Mouse (Mus musculus): Measurements from ENCODE around the gene Gm8247.
"Not testable (repeated sequence)": the region's sequence is repeated elsewhere in the genome, so short reads cannot be mapped to it uniquely, and the experiment has no call there.

Gm8247 gene

DNA sequence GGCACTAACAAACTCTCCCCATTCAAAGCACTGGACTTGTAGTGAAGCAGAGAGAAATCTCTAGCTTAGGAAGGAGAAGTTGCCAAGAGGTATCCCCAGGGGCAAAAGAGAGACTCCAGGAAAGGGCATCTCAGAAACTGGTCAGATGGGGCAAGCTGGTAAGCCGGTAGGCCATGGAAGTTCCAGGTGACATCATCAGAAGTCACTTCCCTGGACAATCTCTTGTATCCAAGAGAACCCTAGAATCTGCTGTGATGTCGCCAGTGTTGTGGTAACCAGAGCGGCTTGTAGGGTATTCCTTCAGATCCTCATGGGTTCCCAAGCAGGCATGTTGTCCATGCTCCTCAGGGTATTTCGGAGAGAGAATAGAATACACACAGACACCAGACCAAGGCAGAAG lies at the start of gene Gm8247:
Gene Gm8247, plus strand, starts transcription at position 301 of the 400 bp plus-strand sequence.
- in situ Hi-C loops (cut with MboI, MseI), result not testable (repeated sequence)

DNA sequence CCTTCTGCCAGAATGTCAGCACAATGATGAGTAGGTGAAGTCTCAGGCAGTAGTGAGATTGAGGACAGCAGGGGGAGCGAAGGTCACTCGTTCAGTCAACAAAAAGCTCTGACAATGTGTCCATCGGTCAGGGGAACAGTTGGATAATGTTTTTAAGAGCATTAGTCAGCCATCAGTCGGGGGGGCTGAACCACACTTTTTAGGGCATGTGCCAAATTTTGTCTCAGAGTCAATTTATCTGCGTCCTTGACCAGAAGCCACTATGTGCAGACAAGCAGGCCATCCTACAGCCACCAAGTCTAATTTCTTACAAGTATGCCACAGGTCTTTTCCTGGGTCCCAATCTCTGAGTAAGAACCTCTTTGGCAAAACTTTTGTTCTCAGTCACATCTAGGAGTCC lies 35.0 kb upstream of the Gm8247 start:
- in situ Hi-C loops (cut with MboI, MseI), result not testable (repeated sequence)

DNA sequence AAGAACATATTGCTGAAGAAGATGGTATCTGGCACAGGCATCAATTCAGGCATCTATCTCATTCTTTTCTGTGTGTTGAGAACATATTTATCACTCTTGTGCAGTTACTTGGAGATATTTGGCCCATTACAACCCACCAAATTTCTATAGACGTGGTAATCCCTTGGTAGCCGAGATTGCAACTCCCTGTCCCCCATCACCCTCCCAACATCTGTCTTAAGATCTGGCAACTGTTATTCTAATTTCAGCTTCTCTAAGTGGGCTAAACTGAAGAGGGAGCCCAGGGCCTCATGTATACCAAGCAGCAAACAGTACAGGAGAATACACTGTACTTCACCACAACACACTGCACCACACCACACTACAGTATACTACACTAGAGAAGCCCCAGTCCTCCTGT lies 8.8 kb downstream of the Gm8247 start:
- in situ Hi-C loops (cut with MboI, MseI), result not testable (repeated sequence)

DNA sequence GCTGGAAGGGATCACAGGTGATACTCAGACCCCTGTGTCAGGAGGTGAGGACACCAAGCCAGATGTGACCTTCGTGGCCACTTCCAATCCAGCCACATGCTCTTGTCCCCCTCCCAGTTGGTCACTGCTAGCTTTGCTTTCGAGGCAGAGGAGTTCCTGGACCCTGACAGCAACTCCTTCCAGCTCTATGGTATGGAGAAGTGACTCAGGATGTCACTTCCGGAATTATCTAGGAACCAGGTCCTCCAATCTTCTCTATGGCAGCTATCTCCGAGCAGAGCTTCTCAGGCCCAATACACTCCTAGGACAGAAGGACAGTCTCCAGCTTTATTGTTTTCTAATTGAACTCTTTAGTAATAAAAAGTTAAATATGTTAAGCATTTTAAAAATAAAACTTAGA lies 44.8 kb downstream of the Gm8247 start, which contains the start of gene Gm5624:
Gene Gm5624, minus strand, starts transcription at position 202 of the 400 bp plus-strand sequence.
- in situ Hi-C loops (cut with MboI, MseI), result not testable (repeated sequence)

Data from T-helper 2 cell (primary cell).